Mouse (Mus musculus) kidney, adult 9 months (tissue): Measurements from ENCODE around the gene Tspan9.
A peak's percentile ranks its signal among the peaks of the same experiment; 100 is the strongest.

Experiments
- DNase-seq: peaks from one replicate; pipeline ENCODE4 v3.0.0; 2022

Tspan9 gene

GRCm38 (mm10) chr6:128011071-128011477 lies 132.3 kb downstream of the Tspan9 start:
- DNase-seq = no peak

- no peak for DNase-seq
These were observed 133.0 kb downstream of the Tspan9 start for GRCm38 (mm10) chr6:128010135-128010971.

- DNase-seq = no peak
These were observed 135.3 kb downstream of the Tspan9 start for GRCm38 (mm10) chr6:128007982-128008562.

- peak; percentile 28 for DNase-seq
These were observed 136.1 kb downstream of the Tspan9 start for GRCm38 (mm10) chr6:128007241-128007701.

GRCm38 (mm10) chr6:128006156-128006555 lies 137.2 kb downstream of the Tspan9 start:
- no peak for DNase-seq

GRCm38 (mm10) chr6:128004544-128004943 lies 138.8 kb downstream of the Tspan9 start:
- no peak for DNase-seq

GRCm38 (mm10) chr6:128003542-128003941 lies 139.9 kb downstream of the Tspan9 start:
- no peak for DNase-seq

GRCm38 (mm10) chr6:128002667-128003066 lies 140.7 kb downstream of the Tspan9 start:
- DNase-seq = no peak

- no peak for DNase-seq
These were observed 141.3 kb downstream of the Tspan9 start for GRCm38 (mm10) chr6:128002104-128002503.

GRCm38 (mm10) chr6:128001587-128001986 lies 141.8 kb downstream of the Tspan9 start:
- DNase-seq = no peak

GRCm38 (mm10) chr6:128000777-128001176 lies 142.6 kb downstream of the Tspan9 start:
- DNase-seq = no peak

GRCm38 (mm10) chr6:127999118-127999517 lies 144.3 kb downstream of the Tspan9 start:
- no peak for DNase-seq

- no peak for DNase-seq
These were observed 146.5 kb downstream of the Tspan9 start for GRCm38 (mm10) chr6:127996928-127997327.

- DNase-seq = no peak
These were observed 150.4 kb downstream of the Tspan9 start for GRCm38 (mm10) chr6:127992993-127993392.

GRCm38 (mm10) chr6:127991509-127992176 lies 151.8 kb downstream of the Tspan9 start:
- no peak for DNase-seq

- DNase-seq = peak; percentile 50
These were observed 153.7 kb downstream of the Tspan9 start for GRCm38 (mm10) chr6:127989624-127990212.

GRCm38 (mm10) chr6:127988944-127989494 lies 154.4 kb downstream of the Tspan9 start:
- DNase-seq = no peak

- DNase-seq = no peak
These were observed 156.0 kb downstream of the Tspan9 start for GRCm38 (mm10) chr6:127987374-127987773.

- no peak for DNase-seq
These were observed 157.0 kb downstream of the Tspan9 start for GRCm38 (mm10) chr6:127986357-127986756.

GRCm38 (mm10) chr6:127981176-127981575 lies 162.2 kb downstream of the Tspan9 start:
- peak; percentile 60 for DNase-seq

- no peak for DNase-seq
These were observed 162.9 kb downstream of the Tspan9 start for GRCm38 (mm10) chr6:127980381-127981045.

GRCm38 (mm10) chr6:127979831-127980230 lies 163.6 kb downstream of the Tspan9 start:
- DNase-seq = no peak
